ENCODE assay signal across 29 mouse cellular contexts in genomic region chr1:87131803-87132202, GRCm38 (mm10). TPM values are rescaled to one million over a fixed set of nuclear protein-coding genes. Genes with fewer than 3 reads are reported as not detected.
"Had no signal": no experiment of that assay in that cellular context is flagged by ENCODE, and none has a peak within 500 bp of the region (broad histone marks: within the 10 kb centered on the region; RNA-seq: fewer than 3 reads in every experiment).

No protein-coding gene starts in this region.

- H3K27ac ChIP-seq: kidney, embryonic 15.5 days; limb, embryonic 10.5 days; limb, embryonic 13.5 days; liver, embryonic 12.5 days; liver, embryonic 15.5 days; lung, embryonic 15.5 days; midbrain, embryonic 10.5 days; midbrain, embryonic 13.5 days; stomach, postnatal 0 days had no signal

- H3K9ac ChIP-seq: kidney, embryonic 15.5 days; limb, embryonic 13.5 days; liver, embryonic 12.5 days; liver, embryonic 15.5 days; lung, embryonic 15.5 days; midbrain, embryonic 13.5 days had no signal

- DNase-seq: kidney, adult 8-10 months; kidney, postnatal 10 days; kidney, postnatal 36 days; liver; lung, adult 18-20 months; lung, postnatal 10 days; lung, postnatal 36 days; thymus, adult 2 months; thymus, postnatal 14 days had no signal

- H3K4me1 ChIP-seq: liver, embryonic 12.5 days; liver, embryonic 15.5 days; lung, embryonic 15.5 days; midbrain, embryonic 13.5 days had no signal

- ATAC-seq: liver, embryonic 12.5 days; midbrain, embryonic 13.5 days; midbrain, embryonic 16.5 days had no signal

- H3K4me2 ChIP-seq: kidney, embryonic 15.5 days; limb, embryonic 13.5 days; liver, embryonic 12.5 days; liver, embryonic 15.5 days; lung, embryonic 15.5 days; midbrain, embryonic 13.5 days had no signal

- H3K4me3 ChIP-seq: kidney, embryonic 15.5 days; limb, embryonic 10.5 days; limb, embryonic 13.5 days; liver, embryonic 12.5 days; liver, embryonic 15.5 days; lung, embryonic 15.5 days; megakaryocyte, embryonic 14.5 days; midbrain, embryonic 10.5 days; midbrain, embryonic 13.5 days had no signal

- H3K36me3 ChIP-seq: kidney, embryonic 15.5 days; limb, embryonic 10.5 days; limb, embryonic 13.5 days; liver, embryonic 12.5 days; liver, embryonic 15.5 days; lung, embryonic 15.5 days; midbrain, embryonic 10.5 days; midbrain, embryonic 13.5 days had no signal

- H3K9me3 ChIP-seq: kidney, embryonic 15.5 days; limb, embryonic 10.5 days; limb, embryonic 13.5 days; liver, embryonic 12.5 days; liver, embryonic 15.5 days; lung, embryonic 15.5 days; midbrain, embryonic 10.5 days; midbrain, embryonic 13.5 days had no signal

RNA-seq across cellular contexts. Expression of gene Akp3, which starts 7.0 kb away (rescaled TPM):
- total RNA-seq: layer of hippocampus, postnatal 25 days; left cerebral cortex, adult 18-20 months; left cerebral cortex, postnatal 25 days; monocyte, adult 5-6 weeks had no signal
- polyA plus RNA-seq: kidney, embryonic 15.5 days; limb, embryonic 10.5 days; limb, embryonic 13.5 days; liver, embryonic 12.5 days; liver, embryonic 15.5 days; lung, embryonic 15.5 days; midbrain, embryonic 10.5 days; midbrain, embryonic 13.5 days; midbrain, embryonic 16.5 days; neural tube, embryonic 11.5 days; neural tube, embryonic 14.5 days; spleen, adult 2 months; stomach, embryonic 14.5 days had no signal

RNA-seq across cellular contexts. Expression of gene Ecel1, which starts 24.5 kb away (rescaled TPM):
- total RNA-seq: monocyte, adult 5-6 weeks had no signal
- polyA plus RNA-seq: liver, embryonic 15.5 days had no signal

RNA-seq across cellular contexts. Expression of gene Alpi, which starts 30.4 kb away (rescaled TPM):
- total RNA-seq: layer of hippocampus, postnatal 25 days; left cerebral cortex, postnatal 25 days; monocyte, adult 5-6 weeks had no signal
- polyA plus RNA-seq: kidney, embryonic 15.5 days; limb, embryonic 10.5 days; liver, embryonic 12.5 days; midbrain, embryonic 10.5 days; midbrain, embryonic 13.5 days; midbrain, embryonic 16.5 days; neural tube, embryonic 11.5 days; neural tube, embryonic 14.5 days; spleen, adult 2 months had no signal

RNA-seq across cellular contexts. Expression of gene Alppl2, which starts 42.1 kb away (rescaled TPM):
- total RNA-seq: layer of hippocampus, postnatal 25 days; left cerebral cortex, adult 18-20 months; left cerebral cortex, postnatal 25 days; monocyte, adult 5-6 weeks had no signal
- polyA plus RNA-seq: kidney, embryonic 15.5 days; limb, embryonic 10.5 days; limb, embryonic 13.5 days; liver, embryonic 12.5 days; liver, embryonic 15.5 days; lung, embryonic 15.5 days; midbrain, embryonic 10.5 days; midbrain, embryonic 13.5 days; midbrain, embryonic 16.5 days; neural tube, embryonic 11.5 days; neural tube, embryonic 14.5 days; spleen, adult 2 months; stomach, embryonic 14.5 days; stomach, postnatal 0 days had no signal

RNA-seq across cellular contexts. Expression of gene Prss56, which starts 51.3 kb away (rescaled TPM):
- total RNA-seq: monocyte, adult 5-6 weeks had no signal
- polyA plus RNA-seq: limb, embryonic 10.5 days; liver, embryonic 12.5 days; liver, embryonic 15.5 days; lung, embryonic 15.5 days; midbrain, embryonic 13.5 days; midbrain, embryonic 16.5 days; small intestine, adult 2 months; spleen, adult 2 months; stomach, postnatal 0 days had no signal
